Mouse (Mus musculus) embryonic facial prominence, embryonic 13.5 days (tissue): ENCODE data around the gene Gm17783. TPM values are rescaled to one million over a fixed set of nuclear protein-coding genes. Genes with fewer than 3 reads are reported as not detected.
"Not testable (repeated sequence)": the region's sequence is repeated elsewhere in the genome, so short reads cannot be mapped to it uniquely, and the experiment has no call there.

Experiments used
- ATAC-seq: fragments of 200-750 bp; cut with Nextera tagmentation; 2 replicates; pipeline ENCODE4 v1.8.0; 2017; ENCODE audit warnings: low read depth; ENCODE audit not compliant: insufficient number of reproducible peaks, insufficient read depth, low FRiP score, low TSS enrichment
- H3K27ac ChIP-seq: fragments of 300-500 bp; sonication (generic); 2 replicates; pipeline ENCODE4 v1.5.1; 2015; ENCODE audit warnings: moderate library complexity, mild to moderate bottlenecking, inconsistent platforms
- H3K27me3 ChIP-seq: fragments of 300-500 bp; sonication (generic); 2 replicates; pipeline ENCODE4 v1.6.1; 2015; ENCODE audit warnings: mild to moderate bottlenecking, inconsistent platforms
- H3K36me3 ChIP-seq: fragments of 300-500 bp; sonication (generic); 2 replicates; pipeline ENCODE4 v1.6.1; 2015; ENCODE audit warnings: mild to moderate bottlenecking, inconsistent platforms
- H3K4me1 ChIP-seq: fragments of 300-500 bp; sonication (generic); 2 replicates; pipeline ENCODE4 v1.6.1; 2015; ENCODE audit warnings: inconsistent platforms
- H3K4me2 ChIP-seq: fragments of 300-500 bp; sonication (generic); 2 replicates; pipeline ENCODE4 v1.6.1; 2015; ENCODE audit warnings: moderate library complexity, mild to moderate bottlenecking, inconsistent platforms
- H3K4me3 ChIP-seq: fragments of 300-500 bp; sonication (generic); 2 replicates; pipeline ENCODE4 v1.5.1; 2015; ENCODE audit warnings: mild to moderate bottlenecking, inconsistent platforms
- H3K9ac ChIP-seq: fragments of 300-500 bp; sonication (generic); 2 replicates; pipeline ENCODE4 v1.6.1; 2015; ENCODE audit warnings: mild to moderate bottlenecking, inconsistent platforms
- H3K9me3 ChIP-seq: fragments of 300-500 bp; sonication (generic); 2 replicates; pipeline ENCODE4 v1.6.1; 2016; ENCODE audit warnings: inconsistent platforms
- whole genome bisulfite sequencing: fragments of 180-500 bp; shearing (Covaris S2); methylation state at CpG from one replicate; pipeline ENCODE4 v1.1.7; 2015; ENCODE audit warnings: mixed read lengths; 5-methylcytosine and 5-hydroxymethylcytosine counted together
- polyA plus RNA-seq: library from polyadenylated mRNA; unstranded; fragments of >200 nt; fragmentation: Nextera tagmentation; extraction: Ambion mirVana; gene quantifications from 2 replicates; pipeline ENCODE4 v1.2.1, GENCODE M21; 2015

Gm17783 gene
- polyA plus RNA-seq, result not detected in 2 replicates

DNA sequence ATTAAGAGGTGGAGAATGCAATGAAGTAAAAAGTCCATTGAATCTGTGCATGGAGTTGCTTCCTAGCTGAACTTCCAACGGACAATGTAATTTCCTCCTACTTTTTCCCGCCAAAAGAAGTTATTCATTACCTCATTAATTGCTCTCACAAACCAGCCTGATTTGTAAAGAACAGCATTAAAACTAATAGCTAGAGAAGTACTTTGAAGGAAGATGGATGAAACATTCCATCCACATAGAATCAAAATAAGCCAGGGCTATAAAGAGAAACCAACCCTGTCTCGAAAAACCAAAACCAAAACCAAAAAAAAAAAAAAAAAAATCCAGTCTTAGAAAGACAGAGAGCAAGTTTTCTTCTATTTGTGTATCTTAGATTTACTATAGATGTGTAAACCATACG lies at the start of gene Gm17783:
Gene Gm17783, minus strand, starts transcription at position 101 of the 400 bp plus-strand sequence.
- no peak within 1 kb of the TSS for H3K4me2 ChIP-seq
- no peaks in the 10 kb centered on the region for H3K27me3 ChIP-seq
- H3K36me3 ChIP-seq, result no peaks in the 10 kb centered on the region
- WGBS, result 82% methylated on average over 4 of the region's 4 CpGs
- H3K4me3 ChIP-seq, result no peak within 1 kb of the TSS
- no peak within 1 kb of the TSS for H3K9ac ChIP-seq
- H3K27ac ChIP-seq, result no peak within 1 kb of the TSS
- no peaks in the 10 kb centered on the region for H3K9me3 ChIP-seq
- H3K4me1 ChIP-seq, result no peaks in the 10 kb centered on the region
- no peak for ATAC-seq

DNA sequence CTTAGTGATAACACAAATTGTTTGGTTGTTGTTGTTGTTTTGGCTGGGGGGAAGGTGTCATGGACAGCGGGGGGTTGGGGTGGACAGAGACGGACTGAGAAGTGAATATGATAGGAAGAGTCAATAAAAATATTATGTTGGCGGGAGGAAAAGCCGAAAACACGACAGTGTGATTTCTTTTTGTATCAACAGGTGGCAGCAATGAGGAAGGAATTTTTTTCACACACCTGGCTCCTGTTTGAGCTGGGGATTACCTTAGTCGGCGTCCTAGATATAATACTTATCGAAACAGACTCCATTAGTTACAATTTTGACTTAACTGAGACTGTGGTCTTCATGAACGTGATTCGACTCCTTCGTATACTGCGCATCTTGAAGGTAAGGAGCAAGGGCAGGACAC lies 48.0 kb upstream of the Gm17783 start:
- ATAC-seq, result no peak

DNA sequence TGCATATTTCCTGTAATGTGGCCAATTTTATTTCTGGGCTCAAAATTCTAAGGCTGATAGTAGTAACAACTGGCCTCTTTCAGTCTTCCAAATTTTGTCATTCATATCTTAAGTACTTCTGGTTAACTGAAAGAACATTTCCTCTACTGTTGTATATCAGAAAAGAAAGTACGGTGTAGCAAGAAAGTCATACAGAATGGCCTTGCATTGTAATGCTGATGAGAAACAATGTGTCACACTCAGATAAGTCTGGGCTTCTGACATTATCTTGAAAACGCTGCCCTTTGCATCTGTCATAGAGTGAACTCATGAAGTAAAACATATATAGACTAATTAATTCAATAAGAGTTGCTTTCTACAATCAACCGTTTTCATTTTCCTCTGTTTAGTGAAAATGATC lies 40.5 kb upstream of the Gm17783 start:
- 88% methylated on average over 3 of the region's 3 CpGs for WGBS

More for the DNA sequence above, 48.0 kb upstream of the Gm17783 start:
- Histone ChIP-seq H3K9ac (no peak overlapping the region), H3K27ac (no peak overlapping the region), H3K9me3 (no peaks in the 10 kb centered on the region), H3K36me3 (no peaks in the 10 kb centered on the region), H3K4me1 (no peaks in the 10 kb centered on the region), H3K4me2 (no peak overlapping the region), H3K27me3 (no peaks in the 10 kb centered on the region), H3K4me3 (no peak overlapping the region)
- WGBS, result 53% methylated on average over 12 of the region's 12 CpGs

DNA sequence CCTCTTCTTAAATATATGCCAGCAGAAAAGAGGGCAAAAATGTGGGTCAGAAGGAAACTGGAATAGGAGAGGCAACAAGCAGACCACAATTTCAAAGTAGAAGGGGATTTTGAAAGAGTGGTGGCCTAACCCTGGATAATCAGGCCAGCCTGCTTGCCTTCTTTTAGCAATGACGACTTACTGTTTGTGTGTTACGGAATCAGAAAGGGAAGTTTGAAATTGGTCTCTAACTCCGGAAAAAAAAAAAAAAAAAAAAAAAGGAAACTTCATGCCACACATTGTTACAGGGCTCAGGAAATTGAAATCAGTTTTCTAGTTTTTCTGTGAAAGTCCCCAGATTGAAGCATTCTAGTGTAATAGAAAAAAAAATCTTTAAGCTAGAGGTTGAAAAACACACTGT lies 29.9 kb upstream of the Gm17783 start:
- Histone ChIP-seq H3K4me3 (no peak overlapping the region), H3K9me3 (no peaks in the 10 kb centered on the region), H3K4me2 (no peak overlapping the region), H3K36me3 (no peaks in the 10 kb centered on the region), H3K27me3 (no peaks in the 10 kb centered on the region), H3K9ac (no peak overlapping the region), H3K27ac (no peak overlapping the region), H3K4me1 (no peaks in the 10 kb centered on the region)
- WGBS, result 53% methylated on average over 3 of the region's 3 CpGs
- no peak for ATAC-seq

More for the DNA sequence above, 40.5 kb upstream of the Gm17783 start:
- no peak overlapping the region for H3K9ac ChIP-seq
- no peak for ATAC-seq
- H3K9me3 ChIP-seq, result no peaks in the 10 kb centered on the region
- no peaks in the 10 kb centered on the region for H3K27me3 ChIP-seq
- no peaks in the 10 kb centered on the region for H3K36me3 ChIP-seq
- no peak overlapping the region for H3K27ac ChIP-seq
- no peak overlapping the region for H3K4me3 ChIP-seq
- H3K4me2 ChIP-seq, result no peak overlapping the region
- H3K4me1 ChIP-seq, result no peaks in the 10 kb centered on the region

DNA sequence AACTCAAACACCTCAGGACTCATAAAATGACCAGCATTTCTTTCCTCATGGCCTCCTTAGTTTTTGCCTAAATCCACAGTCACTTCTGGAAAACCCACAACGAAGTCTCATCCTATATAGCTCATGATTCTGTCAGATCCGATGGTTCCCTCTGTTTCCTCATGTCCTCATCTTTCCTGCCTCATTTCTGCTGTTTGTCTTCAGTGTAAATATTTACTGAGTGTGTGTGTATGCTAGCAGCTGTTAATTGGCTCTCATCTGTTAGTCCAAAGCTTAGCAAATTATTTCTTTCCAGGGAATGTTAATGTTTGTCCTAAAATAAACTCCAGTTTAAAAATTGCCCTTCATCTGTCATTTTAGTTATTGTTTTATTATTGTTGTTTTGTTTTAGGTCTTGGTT lies 19.7 kb upstream of the Gm17783 start:
- Histone ChIP-seq H3K4me3 (no peak overlapping the region), H3K27ac (no peak overlapping the region), H3K9me3 (no peaks in the 10 kb centered on the region), H3K4me2 (no peak overlapping the region), H3K36me3 (no peaks in the 10 kb centered on the region), H3K9ac (no peak overlapping the region), H3K4me1 (no peaks in the 10 kb centered on the region), H3K27me3 (no peaks in the 10 kb centered on the region)
- 74% methylated on average over 2 of the region's 2 CpGs for WGBS
- ATAC-seq, result no peak

DNA sequence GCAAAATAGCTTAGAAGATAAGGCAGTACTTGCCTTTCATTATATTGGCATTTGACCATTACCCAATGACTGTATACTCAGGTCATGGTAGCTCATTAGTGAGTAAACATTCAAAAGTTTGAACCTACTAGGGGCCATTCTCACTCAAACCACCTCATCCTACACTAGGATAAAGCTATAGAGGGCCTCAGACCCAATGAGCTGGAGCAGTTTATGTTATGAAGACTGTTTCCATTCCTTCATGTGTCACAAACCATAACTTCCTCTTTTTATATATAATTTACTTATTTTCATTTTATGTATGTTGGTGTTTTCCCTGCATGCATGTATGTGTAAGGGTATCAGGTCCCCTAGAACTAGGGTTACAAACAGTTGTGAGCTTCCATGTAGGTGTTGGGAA lies 16.1 kb upstream of the Gm17783 start:
- Histone ChIP-seq H3K27ac (no peak overlapping the region), H3K4me3 (no peak overlapping the region), H3K27me3 (no peaks in the 10 kb centered on the region), H3K9ac (no peak overlapping the region), H3K36me3 (no peaks in the 10 kb centered on the region), H3K4me1 (no peaks in the 10 kb centered on the region), H3K4me2 (no peak overlapping the region), H3K9me3 (no peaks in the 10 kb centered on the region)
- ATAC-seq, result no peak

DNA sequence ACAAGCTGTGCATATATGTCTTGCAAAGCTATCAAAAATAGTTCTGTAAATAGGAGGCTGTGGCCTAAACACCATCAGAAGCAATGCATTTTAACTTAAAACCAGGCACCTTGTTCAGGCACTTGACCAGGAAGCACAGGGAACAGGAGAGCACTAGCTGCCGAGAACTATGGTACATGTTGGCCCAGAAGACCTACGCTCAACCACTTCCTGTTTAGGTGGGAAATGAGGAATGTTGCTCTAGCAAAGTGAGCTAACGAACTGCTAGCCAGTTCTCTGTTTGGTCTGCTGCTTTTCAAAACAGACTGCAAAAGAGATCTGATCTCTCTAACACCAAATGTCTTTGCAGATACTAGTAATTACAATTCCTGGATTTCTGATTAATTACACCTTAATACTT lies 12.5 kb upstream of the Gm17783 start:
- Histone ChIP-seq H3K27me3 (no peaks in the 10 kb centered on the region), H3K4me3 (no peak overlapping the region), H3K4me2 (no peak overlapping the region), H3K9me3 (no peaks in the 10 kb centered on the region), H3K27ac (no peak overlapping the region), H3K9ac (no peak overlapping the region), H3K4me1 (no peaks in the 10 kb centered on the region), H3K36me3 (no peaks in the 10 kb centered on the region)
- 73% methylated on average over 3 of the region's 3 CpGs for WGBS
- no peak for ATAC-seq

DNA sequence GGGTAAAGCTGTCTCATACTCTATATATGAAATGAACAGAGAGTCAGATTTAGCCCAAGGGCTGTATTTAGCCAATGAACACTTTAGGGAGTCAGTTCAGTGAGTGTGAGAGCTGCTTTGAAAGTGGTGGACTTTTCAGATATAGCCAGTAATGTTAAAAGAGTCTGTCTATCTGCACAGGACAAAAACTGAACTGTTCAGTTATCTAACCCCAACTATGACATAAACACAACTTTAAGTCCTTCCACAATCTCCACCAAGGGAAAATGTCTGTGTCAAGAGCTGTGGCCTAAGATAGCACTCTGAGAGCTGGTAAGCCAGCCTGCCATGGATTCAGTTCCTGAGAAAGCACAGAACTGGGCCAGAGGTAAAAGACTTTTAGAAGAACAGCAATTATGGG lies 10.3 kb upstream of the Gm17783 start:
- Histone ChIP-seq H3K27me3 (no peaks in the 10 kb centered on the region), H3K9ac (no peak overlapping the region), H3K27ac (no peak overlapping the region), H3K36me3 (no peaks in the 10 kb centered on the region), H3K4me2 (no peak overlapping the region), H3K9me3 (no peaks in the 10 kb centered on the region), H3K4me1 (no peaks in the 10 kb centered on the region), H3K4me3 (no peak overlapping the region)
- ATAC-seq, result no peak

DNA sequence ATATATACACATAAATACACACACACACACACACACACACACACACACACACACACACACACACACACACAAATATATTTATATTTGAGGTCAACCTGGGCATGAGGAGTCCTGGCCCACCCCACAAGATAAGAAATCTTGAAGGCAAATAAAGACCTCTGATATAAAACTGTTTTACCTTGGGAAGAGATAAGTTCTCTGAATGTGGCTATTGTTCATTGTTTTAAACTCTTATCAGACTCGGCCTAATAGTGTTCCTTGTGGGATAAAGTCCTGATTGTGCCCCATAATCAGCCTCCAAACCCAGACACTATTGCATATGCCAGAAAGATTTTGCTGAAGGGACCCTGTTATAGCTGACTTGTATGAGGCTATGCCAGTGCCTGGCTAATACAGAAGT lies 6.5 kb upstream of the Gm17783 start:
- not testable (repeated sequence) for H3K9me3 ChIP-seq, H3K27me3 ChIP-seq, H3K27ac ChIP-seq, H3K36me3 ChIP-seq, ATAC-seq, H3K4me3 ChIP-seq, H3K9ac ChIP-seq, H3K4me1 ChIP-seq, H3K4me2 ChIP-seq
- 54% methylated on average over 1 of the region's 1 CpGs for WGBS

DNA sequence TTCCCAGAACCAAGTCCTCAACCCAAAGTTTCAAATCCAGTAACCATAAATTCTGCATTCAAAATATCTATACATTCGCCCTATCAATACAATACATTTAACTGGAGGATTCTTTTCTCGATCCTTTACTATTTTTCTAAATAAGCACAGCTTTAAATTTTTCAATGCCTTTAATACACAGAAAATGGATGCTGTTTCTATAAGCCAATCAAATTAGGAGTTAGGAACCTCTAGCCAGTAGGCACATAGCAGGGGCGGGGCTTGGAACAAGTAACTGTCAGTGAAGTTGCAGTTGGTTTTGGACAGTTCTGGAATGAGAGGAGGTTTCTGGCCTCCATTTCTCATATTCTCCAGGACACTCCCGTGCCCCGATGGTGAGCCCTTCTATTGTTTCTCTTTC lies 3.2 kb upstream of the Gm17783 start, which contains the start of gene Slc9c1:
Gene Slc9c1, plus strand, starts transcription at position 301 of the 400 bp plus-strand sequence.
- WGBS, result 89% methylated on average over 5 of the region's 5 CpGs
- H3K9ac ChIP-seq, result no peak within 1 kb of the TSS
- no peaks in the 10 kb centered on the region for H3K27me3 ChIP-seq
- H3K9me3 ChIP-seq, result no peaks in the 10 kb centered on the region
- no peak for ATAC-seq
- H3K4me3 ChIP-seq, result no peak within 1 kb of the TSS
- H3K4me2 ChIP-seq, result no peak within 1 kb of the TSS
- H3K36me3 ChIP-seq, result no peaks in the 10 kb centered on the region
- no peaks in the 10 kb centered on the region for H3K4me1 ChIP-seq
- no peak within 1 kb of the TSS for H3K27ac ChIP-seq

DNA sequence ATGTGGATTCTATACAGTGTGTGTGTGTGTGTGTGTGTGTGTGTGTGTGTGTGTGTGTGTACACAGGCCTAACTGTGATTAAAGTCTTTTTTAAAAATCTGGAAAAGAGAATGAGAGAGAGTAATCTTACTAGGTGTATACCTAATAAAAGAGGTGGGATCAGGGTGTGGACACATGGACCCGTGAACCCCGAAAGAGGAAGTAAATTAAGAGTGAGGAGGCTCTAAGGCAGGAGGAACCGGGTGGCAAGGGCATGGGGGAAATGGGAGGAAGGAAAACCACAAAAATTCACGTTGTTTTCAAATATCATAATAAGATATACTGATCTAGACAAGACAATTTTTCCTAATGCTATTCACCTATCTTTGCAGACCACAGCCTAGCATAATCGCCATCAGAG lies 6.3 kb downstream of the Gm17783 start:
- Histone ChIP-seq H3K9ac (no peak overlapping the region), H3K4me2 (no peak overlapping the region), H3K4me3 (no peak overlapping the region), H3K36me3 (no peaks in the 10 kb centered on the region), H3K27me3 (no peaks in the 10 kb centered on the region), H3K27ac (no peak overlapping the region), H3K9me3 (no peaks in the 10 kb centered on the region), H3K4me1 (no peaks in the 10 kb centered on the region)
- WGBS, result 87% methylated on average over 5 of the region's 5 CpGs
- no peak for ATAC-seq

DNA sequence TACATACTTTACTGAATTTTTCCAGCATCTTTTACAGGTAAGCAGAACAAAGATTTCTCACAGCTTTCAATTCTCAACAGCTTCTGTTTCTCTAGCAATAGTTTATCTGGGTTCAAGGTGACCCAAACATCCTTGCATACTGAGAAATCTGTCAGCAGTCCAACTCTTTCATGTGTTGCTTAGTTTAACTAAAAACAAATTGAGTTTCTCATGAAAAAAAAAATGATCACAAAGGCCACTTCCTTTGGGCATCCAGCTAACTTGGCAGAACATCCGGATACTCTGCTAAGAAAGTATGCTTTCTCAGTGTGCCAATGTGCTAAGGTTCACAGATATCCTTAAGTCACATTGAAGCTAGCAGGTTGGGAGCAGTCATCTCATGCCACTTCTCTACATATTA lies 36.5 kb downstream of the Gm17783 start:
- no peak for ATAC-seq
- Histone ChIP-seq H3K27ac (no peak overlapping the region), H3K36me3 (no peaks in the 10 kb centered on the region), H3K4me1 (no peaks in the 10 kb centered on the region), H3K9ac (no peak overlapping the region), H3K4me2 (no peak overlapping the region), H3K27me3 (no peaks in the 10 kb centered on the region), H3K9me3 (no peaks in the 10 kb centered on the region), H3K4me3 (no peak overlapping the region)
- 86% methylated on average over 1 of the region's 1 CpGs for WGBS

DNA sequence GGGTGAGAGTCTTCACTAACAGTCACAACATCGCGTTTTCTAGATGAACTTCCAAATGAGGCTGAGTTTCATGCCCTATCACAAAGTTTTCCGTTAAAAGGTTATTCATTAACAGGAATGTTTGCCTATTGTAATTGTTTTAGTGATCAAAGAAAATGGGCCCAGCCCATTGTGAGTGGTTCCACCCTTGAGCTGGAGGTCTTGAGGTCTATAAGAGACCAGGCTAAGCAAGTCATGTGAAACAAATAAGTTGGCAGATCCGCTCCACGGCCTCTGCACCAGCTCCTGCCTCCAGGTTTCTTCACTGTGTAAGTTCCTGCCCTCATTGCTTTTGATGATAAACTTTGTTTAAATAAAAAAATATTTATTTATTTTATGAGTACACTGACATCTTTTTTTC lies 38.9 kb downstream of the Gm17783 start, which contains the start of gene Gm609:
Gene Gm609, minus strand, starts transcription at position 43 of the 400 bp plus-strand sequence.
- Histone ChIP-seq H3K4me3 (no peak within 1 kb of the TSS), H3K36me3 (no peaks in the 10 kb centered on the region), H3K4me2 (no peak within 1 kb of the TSS), H3K4me1 (no peaks in the 10 kb centered on the region), H3K9ac (no peak within 1 kb of the TSS), H3K27me3 (no peaks in the 10 kb centered on the region), H3K9me3 (no peaks in the 10 kb centered on the region), H3K27ac (no peak within 1 kb of the TSS)
- 86% methylated on average over 5 of the region's 5 CpGs for WGBS
- no peak for ATAC-seq
